Mouse (Mus musculus): ENCODE results near the gene Srsf10.
A peak's percentile ranks its signal among the peaks of the same experiment; 100 is the strongest.

Gene Srsf10

DNA sequence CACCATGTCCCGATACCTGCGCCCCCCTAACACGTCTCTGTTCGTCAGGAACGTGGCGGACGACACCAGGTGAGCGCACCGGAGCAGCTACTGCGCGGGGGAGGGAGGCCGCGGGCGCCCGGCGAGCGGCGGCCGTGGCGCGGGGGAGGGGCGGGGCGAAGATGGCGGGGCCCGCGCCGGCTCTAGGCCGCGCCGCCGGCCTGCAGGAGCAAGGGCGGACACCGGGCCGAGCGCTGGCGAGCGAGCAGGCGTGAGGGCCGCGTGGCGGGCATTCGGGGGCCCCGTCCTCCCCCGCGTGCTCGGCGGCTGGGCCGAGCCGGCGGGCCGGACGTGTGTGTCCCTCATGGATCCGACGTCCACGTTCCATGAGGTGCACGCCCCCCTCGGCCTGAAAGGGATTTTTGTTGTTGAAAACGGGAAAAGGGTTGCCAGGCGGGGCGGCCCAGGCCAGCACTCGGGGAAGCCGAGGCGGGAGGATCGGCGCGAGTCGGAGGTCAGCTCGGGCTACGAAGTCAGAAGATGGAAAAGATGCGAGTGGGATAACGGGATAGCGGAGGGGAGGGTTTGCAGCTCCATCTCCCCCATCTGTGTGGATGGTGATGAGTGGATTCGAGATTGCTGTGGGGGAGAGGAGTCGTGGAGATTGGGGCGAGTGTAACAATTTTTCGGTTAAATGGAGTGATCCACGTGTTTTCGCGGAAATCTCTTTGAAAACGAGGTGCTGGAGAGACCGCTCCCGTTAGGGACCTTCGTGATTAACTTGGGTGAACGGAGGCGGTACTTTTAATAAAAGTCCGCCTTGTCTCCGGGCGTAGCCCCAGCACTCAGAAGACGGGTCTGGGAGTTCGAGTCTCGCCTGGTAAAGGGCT lies 910 bp downstream of the Srsf10 start:
- DNase-seq = peak; percentile 77 to 88

DNA sequence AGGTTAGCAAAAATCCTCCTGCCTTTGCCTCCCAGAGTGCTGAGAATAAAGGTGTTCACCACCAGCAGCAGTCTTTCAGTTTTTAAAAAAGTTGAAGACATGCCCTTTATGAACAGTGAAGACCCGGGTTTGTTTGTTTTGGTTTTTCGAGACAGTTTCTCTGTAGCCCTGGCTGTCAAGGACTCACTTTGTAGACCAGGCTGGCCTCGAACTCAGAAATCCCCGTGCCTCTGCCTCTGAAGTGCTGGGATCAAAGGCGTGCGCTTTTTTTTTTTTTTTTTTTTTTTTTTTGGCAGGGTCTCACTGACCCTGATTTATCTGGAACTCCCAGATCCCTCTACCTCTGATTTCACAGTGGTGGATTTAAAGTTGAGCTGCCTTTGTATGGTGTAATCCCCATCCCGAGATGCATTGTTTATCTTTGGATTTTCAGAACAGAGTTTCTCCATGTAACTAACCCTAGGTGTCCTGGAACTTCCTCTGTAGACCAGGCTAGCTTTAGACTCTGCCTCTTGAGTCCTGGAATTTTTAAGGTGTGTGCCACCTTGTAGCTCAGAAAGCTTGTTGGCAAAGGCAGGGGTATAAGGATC lies 2.1 kb downstream of the Srsf10 start:
- DNase-seq = no peak

DNA sequence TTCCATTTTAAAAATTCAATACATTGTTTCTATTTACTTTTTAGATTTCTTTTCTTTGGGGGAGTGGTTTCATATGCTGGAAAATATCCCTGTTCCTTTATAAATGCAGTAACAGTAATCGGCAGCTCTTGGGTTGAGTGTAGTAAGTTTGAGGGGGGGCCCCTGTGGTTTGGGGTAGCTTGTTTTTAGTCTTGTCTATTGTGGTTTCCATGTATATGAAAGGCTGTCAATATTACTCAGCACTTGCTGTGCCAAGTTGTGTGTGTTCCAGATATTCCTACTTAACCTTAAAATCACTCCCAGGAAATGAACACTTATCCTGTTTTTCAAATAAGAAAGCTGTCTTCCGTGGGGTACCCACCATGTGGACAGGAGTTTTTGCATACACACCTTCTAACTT lies 13.4 kb downstream of the Srsf10 start:
- no peak for DNase-seq

DNA sequence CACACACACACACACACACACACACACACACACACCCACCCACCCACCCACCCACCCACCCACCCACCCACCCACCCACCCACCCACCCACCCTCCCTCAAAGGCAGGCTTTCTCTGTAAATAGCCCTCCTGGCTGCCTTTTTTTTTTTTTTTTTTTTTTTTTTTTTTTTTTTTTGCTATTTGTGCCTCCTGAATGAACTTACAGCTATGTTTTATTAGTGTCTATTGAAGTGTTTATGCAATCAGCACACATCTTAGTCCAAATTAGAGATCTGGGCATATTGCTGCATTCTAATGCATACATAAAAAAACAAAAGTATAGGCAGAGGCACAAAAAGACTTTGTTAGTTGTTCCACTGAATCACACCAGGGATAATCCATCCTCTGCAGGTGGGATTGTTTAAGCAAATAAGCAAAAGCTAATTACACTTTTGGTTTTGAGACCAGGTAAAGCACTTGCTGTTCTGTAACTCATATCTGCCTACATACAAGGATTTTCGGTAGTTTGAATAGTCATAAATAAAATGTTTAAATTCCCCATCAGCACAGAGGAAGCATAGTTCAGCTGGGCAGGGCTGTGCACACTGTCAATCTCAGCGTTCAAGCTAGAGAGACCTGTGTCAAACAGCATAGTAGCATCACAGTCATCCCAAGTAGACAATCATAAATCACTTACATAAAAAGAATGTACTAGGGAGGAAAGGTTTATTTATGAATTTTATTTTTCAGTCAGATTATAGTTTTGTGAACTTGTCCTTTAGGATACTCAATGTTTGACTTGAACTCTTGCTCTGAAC lies 14.9 kb downstream of the Srsf10 start:
- DNase-seq = no peak

DNA sequence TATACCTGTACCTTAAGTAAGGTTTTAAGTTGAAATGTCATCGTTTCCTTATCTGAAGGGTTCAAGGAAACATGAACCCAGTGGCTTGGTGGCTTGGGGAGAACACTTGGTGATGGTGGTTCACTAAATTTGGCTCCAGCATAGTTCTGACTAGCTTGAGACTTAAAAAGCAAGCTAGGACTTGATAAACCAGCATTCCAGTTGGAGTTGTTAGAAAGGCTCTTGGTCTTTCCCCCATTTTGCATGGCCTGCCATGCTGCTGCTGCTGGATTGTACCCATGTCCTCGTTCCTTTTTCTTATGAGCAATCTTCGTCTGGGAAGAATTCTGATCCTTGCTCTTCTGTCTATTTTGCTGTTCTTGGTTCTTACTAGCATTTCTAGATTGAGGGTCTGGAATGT lies 16.5 kb downstream of the Srsf10 start:
- no peak for DNase-seq

DNA sequence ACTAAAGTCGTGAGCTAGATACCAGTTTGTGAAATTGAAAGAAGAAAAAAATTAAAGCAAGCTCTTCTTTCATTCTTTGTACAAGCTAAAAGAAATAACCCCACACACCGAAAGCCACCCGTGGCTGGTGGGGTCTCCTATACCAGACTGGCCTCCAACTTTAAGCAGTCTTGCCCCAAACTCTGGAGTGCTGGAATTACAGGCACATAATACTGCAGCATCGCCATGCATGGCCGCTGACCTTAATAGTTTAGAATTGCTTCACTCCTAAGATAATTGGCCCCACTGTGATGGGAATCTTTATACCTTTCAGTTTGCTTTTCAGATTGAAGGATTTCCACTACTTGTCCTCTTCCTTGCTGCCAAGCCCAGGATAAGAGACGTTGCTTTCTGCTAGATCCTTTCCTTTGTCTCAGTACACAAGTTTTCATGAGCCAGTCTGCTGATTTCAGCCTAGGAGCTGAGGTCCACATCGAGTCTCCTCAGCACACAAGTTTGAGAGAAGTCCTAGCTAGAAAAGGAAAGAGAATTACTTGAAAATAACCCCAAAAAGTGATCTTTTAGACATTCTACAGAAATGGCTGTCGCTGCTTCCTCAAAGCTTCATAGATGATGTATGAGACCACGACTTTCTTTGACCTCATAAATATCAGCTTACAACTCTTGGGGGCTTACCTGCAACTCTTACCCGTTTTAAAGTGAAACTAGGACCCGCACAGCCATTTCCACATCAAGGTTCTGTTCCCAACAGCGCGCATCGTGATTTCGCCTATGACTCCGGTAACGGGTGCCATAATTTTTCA lies 17.2 kb downstream of the Srsf10 start:
- peak in 1 of 2 experiments; percentile 38 for DNase-seq

DNA sequence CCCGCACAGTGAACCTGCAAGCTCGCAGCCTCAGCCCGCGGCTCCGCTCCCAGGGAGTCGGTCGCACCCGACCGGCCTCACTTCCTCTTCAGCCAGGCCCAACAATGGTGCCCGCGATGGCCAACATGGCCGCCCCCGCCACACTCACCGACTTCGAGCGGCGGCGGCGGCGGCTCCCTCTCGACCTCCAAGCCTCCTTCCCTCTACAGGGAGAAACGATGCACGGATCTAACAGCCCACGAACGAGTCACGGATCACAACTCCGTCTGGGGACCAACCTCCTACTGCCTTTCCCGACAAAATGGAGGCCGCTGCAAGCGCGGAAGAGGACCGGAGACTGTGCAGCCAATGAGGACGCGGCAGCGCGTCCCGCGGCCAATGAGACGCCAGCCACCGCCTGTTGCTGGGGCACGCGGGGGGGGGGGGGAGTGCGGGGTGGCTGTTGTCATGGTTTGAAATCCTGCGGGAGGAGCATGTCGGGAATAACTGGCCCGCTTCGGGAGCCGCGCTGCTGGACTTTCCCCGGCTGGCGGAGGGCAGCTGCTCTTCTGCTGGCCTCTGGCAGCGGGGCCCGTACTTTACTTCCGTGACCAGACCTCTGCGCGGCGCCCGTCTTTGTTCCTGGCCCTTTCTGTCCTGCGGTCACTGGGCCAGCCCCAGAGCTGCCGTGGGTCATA lies 18.1 kb downstream of the Srsf10 start, which contains the start of gene Pnrc2:
Pnrc2 (minus strand) TSS at position 325 of the 677 bp plus-strand sequence.
- DNase-seq = peak; percentile 89 to 96

DNA sequence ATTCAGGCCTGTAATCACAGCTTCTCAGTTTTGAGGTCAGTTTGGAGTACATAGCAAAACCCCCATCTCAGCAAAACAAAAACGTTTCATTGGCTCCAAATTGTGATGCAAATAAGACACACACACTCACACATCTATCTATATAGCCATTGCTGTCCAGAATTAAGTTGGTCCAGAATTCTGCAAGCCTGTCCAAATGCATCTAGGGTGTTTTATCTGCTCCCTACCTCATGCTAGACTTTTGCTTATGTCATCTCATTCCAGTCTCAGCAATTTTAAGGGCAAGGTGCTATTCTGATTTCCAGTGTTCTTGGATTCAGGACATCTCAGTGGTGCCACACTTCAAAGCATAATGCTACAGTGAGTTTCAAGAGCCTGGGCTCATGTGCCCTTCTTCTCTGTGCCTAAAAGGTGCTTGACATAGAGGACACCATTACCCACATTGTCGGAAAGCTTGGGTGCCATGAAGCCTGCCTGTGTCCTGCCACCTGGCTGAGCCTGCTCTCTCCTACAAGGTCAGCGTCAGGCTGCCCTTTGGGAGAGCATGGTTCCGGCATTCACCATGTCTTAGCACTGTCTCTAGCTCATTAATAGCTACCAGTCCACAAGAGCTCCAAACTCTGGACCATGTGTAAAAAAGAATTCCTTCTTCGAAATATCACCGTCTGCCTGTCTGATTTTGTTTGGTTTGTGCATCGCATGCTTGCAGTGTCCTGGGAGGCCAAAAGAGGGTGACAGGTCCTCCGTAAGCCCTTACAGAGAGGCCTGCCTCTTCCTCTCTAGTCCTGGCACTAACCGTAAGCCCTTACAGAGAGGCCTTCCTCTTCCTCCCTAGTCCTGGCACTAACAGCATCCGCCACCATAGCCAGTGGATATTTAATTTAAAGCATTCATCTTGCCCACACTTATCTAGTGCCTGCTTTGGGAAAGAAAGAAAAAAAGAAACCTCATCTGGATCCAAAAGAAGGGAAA lies 19.3 kb downstream of the Srsf10 start:
- no peak for DNase-seq

DNA sequence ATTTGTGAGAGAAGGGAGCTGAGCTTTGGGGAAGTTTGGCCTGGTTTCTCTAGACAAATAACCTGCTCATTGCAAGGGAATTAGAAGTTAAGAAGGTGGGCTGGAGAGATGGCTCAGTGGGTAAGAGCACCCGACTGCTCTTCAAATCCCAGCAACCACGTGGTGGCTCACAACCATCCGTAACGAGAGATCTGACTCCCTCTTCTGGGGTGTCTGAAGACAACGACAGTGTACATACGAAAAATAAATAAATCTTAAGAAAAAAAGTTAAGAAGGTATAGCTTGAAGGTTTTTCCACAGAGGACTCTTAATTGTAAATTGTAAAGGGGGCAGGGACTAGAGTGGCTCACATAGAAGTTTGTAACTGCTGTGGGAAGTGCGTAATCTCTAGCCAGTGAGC lies 20.0 kb downstream of the Srsf10 start:
- no peak for DNase-seq

DNA sequence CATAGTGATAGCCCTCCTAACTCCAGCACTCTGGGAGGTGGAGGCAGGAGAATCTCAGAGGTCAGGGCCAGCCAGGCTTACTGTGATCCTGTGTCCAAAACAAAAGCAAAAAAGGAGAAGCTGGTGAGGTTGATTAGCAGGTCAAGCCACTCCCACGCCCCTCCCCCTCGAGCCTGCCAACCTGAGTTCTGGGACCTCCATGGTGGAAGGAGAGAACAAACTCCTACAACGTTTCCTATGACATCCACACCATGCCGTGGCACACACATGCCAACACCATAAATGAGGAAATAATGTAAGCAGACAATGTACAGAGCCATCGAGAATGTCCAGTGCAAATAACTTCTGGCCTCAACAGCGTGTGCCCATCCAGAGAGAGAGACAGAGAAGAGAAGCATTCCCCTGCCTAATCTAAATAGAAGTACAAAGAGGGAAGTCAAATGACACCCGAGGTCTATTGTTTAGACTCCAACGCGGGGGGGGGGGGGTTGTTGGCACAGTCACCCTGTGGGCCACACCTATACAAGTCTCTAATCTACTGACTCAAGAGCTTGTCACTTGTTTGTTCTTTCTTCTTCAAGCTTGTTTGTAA lies 20.5 kb downstream of the Srsf10 start:
- peak; percentile 80 to 86 for DNase-seq

DNA sequence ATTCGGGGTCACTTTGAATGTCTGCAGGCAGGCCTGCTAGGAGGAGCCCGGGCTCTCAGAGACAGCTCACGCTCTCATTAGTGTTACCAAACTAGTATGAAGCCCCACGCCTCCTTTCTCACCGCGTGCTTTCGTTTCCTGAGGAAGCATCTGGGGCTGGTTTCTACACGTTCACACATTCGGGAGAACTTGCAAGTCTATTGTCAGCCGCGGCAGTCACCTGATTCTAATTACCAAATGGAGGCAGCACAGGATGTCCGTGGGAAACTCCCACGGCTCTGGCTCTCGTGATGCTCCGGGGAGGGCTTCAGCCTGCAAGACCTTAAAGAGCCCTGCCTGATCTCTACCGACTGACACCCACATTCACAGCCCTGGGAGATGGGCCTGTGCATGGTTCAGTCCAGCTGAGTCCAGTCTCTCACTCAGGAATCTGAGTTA lies 21.1 kb downstream of the Srsf10 start:
- DNase-seq = peak; percentile 76 to 86

DNA sequence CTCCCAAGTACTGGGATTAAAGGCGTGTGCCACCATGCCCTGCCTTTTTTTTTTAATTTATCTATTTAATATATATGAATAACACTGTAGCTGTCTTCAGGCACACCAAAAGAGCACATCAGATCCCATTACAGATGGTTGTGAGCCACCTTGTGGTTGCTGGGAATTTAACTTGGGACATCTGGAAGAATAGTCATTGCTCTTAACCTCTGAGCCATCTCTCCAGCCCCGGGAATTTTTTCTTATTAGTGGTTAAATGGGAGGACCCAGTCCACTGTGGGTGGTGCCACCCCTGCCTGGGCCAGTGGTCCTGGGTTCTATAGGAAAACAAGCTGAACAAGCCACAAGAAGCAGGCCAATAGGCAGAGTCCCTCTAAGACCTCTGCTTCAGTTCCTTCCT lies 22.2 kb downstream of the Srsf10 start:
- peak; percentile 44 to 53 for DNase-seq

DNA sequence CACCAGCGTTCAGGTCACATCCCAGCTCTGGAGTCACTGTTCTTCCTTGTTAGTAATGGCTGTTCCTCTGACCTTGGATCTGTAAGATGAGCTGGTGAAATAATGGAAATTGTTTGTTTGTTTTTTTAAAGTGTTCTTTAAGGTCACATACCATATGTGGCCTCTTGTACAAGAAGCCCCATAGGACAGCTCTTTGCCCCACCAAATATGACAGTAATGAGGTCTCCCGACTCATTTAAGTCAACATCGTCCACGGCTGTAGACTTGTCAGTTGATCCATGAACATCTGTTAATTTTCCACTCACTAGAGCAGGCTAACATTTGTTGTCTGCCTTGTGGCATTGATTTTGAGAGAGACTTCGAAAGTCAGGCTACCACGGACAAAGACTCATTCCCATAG lies 23.5 kb downstream of the Srsf10 start:
- DNase-seq = no peak

DNA sequence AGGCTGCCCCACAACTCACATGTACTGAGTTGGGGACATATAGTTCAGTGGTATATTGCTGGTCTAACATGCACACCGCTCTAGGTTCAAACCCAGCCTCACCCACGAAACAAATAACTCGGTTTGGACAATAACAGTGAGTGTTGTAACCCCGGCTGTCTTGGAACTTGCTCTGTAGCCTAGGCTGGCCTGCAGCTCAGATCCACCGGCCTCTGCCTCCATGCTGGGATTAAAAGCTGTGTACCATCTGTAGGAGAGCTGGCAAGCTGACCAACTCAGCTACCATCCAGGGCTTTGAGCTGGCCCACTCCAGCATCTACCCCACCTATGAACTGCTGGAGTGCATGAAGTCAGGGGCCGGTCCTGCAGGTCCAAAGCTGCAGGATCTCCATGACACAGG lies 24.5 kb downstream of the Srsf10 start:
- DNase-seq = no peak

DNA sequence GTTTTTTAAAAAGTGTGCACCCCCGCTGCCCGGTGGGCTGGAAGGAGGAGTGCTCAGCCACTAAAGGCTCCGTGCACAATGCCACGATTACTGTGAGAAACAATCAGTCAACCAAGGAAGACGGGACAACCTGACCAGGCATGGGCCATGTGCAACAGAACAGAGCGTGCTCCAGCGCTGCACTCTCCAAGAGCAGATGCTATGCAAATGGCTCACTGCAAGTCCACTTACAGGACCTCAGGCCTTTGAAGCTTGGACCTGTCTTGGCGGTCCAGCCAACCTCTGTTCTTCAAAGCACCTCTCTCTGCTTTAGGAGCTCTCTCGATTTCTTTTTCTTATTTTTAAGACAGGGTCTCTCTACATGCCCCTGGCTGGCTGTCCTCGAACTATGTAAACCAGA lies 25.0 kb downstream of the Srsf10 start:
- DNase-seq = no peak

DNA sequence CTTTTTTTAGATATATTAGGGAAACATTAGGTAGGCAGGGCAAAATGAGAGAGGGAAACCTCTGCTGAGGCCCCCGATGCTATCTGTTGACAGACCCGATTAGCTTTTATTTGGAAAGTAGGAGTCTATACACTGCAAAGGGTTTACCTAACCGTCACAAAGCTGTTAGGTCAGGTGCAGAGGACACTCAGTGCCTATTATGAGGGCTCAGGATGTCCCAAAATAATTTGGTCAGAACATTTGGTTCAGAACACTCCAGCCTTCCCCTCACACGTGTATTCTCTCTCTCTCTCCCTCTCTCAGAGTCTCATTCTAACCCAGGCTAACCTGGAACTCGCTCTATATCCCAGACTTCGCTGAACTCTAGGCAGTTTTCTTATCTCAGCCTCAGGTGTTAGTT lies 26.5 kb downstream of the Srsf10 start:
- DNase-seq = no peak

DNA sequence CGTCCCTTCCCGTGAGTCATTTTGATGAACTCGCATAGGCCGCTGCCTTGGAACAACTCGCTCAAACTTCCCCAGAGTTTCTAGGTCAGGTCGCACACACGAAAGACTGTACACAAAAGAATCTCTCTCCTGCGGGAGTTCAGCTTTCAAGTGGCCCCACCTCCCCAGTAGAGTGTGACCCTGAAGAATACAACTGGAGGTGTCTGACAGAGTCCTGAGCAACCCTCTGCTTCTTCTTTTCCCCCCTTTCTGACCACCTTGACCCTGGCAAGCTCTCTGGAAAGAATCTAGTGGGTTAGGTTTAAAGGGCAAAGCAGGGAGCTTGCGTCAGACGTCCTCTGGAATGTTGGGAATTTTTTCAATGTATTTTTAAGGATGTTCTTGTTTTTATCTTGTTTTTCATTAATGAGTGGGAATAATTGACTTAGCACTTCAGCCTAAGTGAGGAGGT lies 27.9 kb downstream of the Srsf10 start:
- DNase-seq = peak in 1 of 2 experiments; percentile 34

DNA sequence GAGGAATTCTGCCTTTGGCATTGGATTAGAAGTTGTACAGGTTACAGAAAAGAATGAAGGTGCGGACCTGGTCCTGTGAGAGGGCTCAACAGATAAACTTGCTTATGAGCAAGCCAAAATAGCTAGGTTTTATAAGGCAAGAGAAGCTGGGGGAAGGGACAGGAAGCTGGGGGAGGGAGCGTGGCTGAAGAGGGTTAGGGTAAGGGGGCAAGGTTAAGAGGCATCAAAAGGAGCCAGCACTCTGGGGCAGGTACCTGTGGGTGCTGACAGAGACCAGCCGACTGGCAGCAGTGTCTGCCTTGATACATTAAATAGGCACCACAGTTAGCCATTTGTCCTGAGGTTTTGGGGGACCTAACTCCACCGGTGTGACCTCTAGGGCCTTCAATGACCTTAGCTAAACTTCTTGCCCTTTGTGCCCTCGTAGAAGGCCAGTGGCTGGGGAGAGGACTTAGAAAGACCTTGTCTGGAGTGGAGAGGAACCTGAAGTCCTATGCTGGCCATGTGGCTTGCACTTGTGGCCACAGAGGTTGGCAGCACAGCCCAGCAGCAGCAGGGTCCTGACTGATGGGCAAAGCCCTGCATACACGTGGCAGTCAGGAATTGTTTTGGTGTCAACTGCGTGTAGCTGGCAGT lies 28.5 kb downstream of the Srsf10 start:
- no peak for DNase-seq

DNA sequence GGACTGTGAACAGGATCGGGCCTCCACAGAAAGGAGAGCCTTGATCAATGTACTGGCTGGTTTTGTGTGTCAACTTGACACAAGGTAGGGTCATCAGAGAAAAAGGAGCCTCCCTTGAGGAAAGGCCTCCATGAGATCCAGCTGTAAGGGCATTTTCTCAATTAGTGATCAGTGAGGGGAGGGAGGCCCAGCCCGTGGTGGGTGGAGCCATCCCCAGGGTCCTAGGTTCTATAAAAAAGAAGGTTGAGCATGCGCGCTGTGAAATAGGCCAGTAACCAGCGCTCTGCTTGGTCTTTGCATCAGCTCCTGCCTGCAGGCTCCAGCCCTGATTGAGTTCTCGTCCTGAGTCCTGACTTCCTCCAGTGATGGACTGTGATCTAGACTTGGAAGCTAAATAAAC lies 29.0 kb downstream of the Srsf10 start:
- no peak for DNase-seq

DNA sequence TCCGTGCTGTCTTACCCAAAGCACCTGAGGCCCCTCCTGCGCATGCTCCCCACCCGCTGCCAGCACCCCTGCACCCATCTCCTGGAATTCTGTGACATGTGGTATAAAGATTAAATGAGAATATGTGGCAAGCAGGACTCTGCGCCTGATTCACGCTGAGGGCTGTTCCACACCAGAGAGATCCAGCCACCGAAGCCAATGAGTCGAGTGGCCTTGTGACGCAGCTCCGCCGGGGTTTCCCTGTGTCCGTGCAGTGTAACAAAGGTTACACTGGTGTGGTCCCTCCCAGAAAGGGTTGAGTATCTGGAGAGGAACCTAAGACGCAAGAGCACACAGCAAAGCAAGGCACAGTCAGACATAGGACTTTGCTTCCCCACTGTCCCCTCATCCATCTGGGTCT lies 30.1 kb downstream of the Srsf10 start:
- no peak for DNase-seq
